In the genomic region with DNA sequence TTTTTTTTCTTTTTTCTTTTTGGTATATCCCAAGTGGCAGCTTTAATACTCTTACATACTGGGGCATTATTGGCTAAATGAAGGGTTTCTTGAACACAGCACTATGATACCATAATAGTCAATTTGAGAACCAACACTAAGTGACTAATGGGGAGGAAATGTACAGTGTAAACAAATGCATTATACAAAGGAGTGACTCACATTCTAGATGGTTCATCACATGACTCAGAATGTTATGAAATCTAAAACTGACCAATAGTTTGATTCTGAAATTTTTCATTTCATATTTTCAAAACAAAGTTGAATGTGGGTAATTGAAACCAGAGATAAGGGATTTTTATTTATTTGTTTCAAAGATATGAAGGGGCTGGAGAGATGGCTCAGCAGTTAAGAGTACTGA, we compare ENCODE assay signal across 23 mouse cellular contexts.
DNase-seq lines count a peak whose midpoint lies in the region; ATAC-seq and TF ChIP-seq lines count a peak whose summit lies in the region.
"Had no signal": no experiment of that assay in that cellular context is flagged by ENCODE, and none has a peak within 500 bp of the region (broad histone marks: within the 10 kb centered on the region; RNA-seq: fewer than 3 reads in every experiment).

No protein-coding gene starts in this region.

- TF ChIP-seq CTCF in bone marrow macrophage, adult 2 months (IDR thresholded peaks at IDR 0.05; ENCODE audit: low read depth, low read length), result no peak

- H3K4me1 ChIP-seq in lung, embryonic 16.5 days (replicated peaks; ENCODE audit: control insufficient read depth, insufficient read depth, low read length), result 0 out of 2 replicates have a peak, but pooled peaks cover 2% of the 10 kb centered on the region
- H3K4me1 ChIP-seq in bone marrow macrophage, adult 2 months (ENCODE audit: control insufficient read depth, insufficient read depth, low read length), result peaks cover 6% of the 10 kb centered on the region
- H3K4me1 ChIP-seq: embryonic facial prominence, embryonic 12.5 days; heart, embryonic 13.5 days had no signal

- no peak overlapping the region for H3ac ChIP-seq in myocyte (ENCODE audit: control insufficient read depth, insufficient read length)

- no peak for DNase-seq in lung, adult 18-20 months
- peak; percentile 70 for DNase-seq in 416B (ENCODE audit: low read depth)
- no peak for DNase-seq in neural tube, embryonic 10.5 days (ENCODE audit: extremely low spot score, low spot score)
- DNase-seq in left cerebral cortex, adult 9 months (ENCODE audit: low spot score in 2 of 2), result no peak
- DNase-seq: adrenal gland, postnatal 36 days; cerebellum, adult 11 months; cerebellum, adult 8-10 months; cerebellum, postnatal 14 days; embryo, embryonic 11 days; forebrain, postnatal 0 days; gastrocnemius, adult 2 months; gastrocnemius, postnatal 25 days; heart, postnatal 36 days; kidney, adult 18-20 months had no signal

- no peak for TF ChIP-seq POLR2A in bone marrow macrophage, adult 2 months (IDR thresholded peaks at IDR 0.05; ENCODE audit: borderline replicate concordance, low read depth, low read length)
- no peak for TF ChIP-seq POLR2A in myocyte (IDR thresholded peaks at IDR 0.05; ENCODE audit: insufficient read length, low read depth)

- ATAC-seq in lung, embryonic 16.5 days (ENCODE audit: low read depth), result 0 out of 2 replicates have a peak, but pooled peaks have one; percentile 20
- ATAC-seq: forebrain, embryonic 13.5 days; forebrain, postnatal 0 days; hindbrain, embryonic 16.5 days; inflammation-experienced regulatory T-cells, adult 6 months had no signal

- no peak overlapping the region for H3K27ac ChIP-seq in lung, embryonic 16.5 days (ENCODE audit: low read length)
- H3K27ac ChIP-seq in bone marrow macrophage, adult 2 months (ENCODE audit: insufficient read depth, low read depth, low read length), result peak overlapping the region; percentile 67
- H3K27ac ChIP-seq: embryonic facial prominence, embryonic 12.5 days; forebrain, embryonic 13.5 days; gastrocnemius, adult 2 months; heart, embryonic 13.5 days; hindbrain, embryonic 12.5 days had no signal

- peaks cover 17% of the 10 kb centered on the region for H3K79me2 ChIP-seq in myocyte (ENCODE audit: control insufficient read depth, insufficient read depth)

- no peak overlapping the region for H3K9ac ChIP-seq in lung, embryonic 16.5 days (ENCODE audit: low read length)
- H3K9ac ChIP-seq: embryonic facial prominence, embryonic 12.5 days; forebrain, embryonic 13.5 days; forebrain, postnatal 0 days; heart, embryonic 13.5 days; hindbrain, embryonic 12.5 days had no signal

- no peak overlapping the region for H3K4me2 ChIP-seq in lung, embryonic 16.5 days (ENCODE audit: low read depth, low read length)
- no peak overlapping the region for H3K4me2 ChIP-seq in myocyte (ENCODE audit: low read depth)
- H3K4me2 ChIP-seq: embryonic facial prominence, embryonic 12.5 days; forebrain, embryonic 13.5 days; heart, embryonic 13.5 days; hindbrain, embryonic 12.5 days had no signal

- H3K36me3 ChIP-seq in lung, embryonic 16.5 days (ENCODE audit: control insufficient read depth, insufficient read depth, low read length), result no peaks in the 10 kb centered on the region
- H3K36me3 ChIP-seq in myocyte (ENCODE audit: control insufficient read depth, insufficient read depth), result no peaks in the 10 kb centered on the region
- H3K36me3 ChIP-seq: embryonic facial prominence, embryonic 12.5 days; hindbrain, embryonic 12.5 days had no signal

- no peak overlapping the region for H3K4me3 ChIP-seq in lung, embryonic 16.5 days (ENCODE audit: low read length)
- H3K4me3 ChIP-seq in bone marrow macrophage, adult 2 months (ENCODE audit: insufficient read depth, low read length), result no peak overlapping the region
- no peak overlapping the region for H3K4me3 ChIP-seq in myocyte
- H3K4me3 ChIP-seq: embryonic facial prominence, embryonic 12.5 days; forebrain, embryonic 13.5 days; gastrocnemius, adult 2 months; heart, embryonic 13.5 days; hindbrain, embryonic 12.5 days had no signal

- H3K27me3 ChIP-seq in lung, embryonic 16.5 days (ENCODE audit: control insufficient read depth, insufficient read depth, low read depth, low read length), result no peaks in the 10 kb centered on the region
- H3K27me3 ChIP-seq in myocyte (ENCODE audit: control insufficient read depth, insufficient read depth, insufficient read length), result no peaks in the 10 kb centered on the region
- H3K27me3 ChIP-seq: embryonic facial prominence, embryonic 12.5 days; forebrain, embryonic 13.5 days; heart, embryonic 13.5 days; hindbrain, embryonic 12.5 days had no signal

- no peaks in the 10 kb centered on the region for H3K9me3 ChIP-seq in lung, embryonic 16.5 days (ENCODE audit: control insufficient read depth, low read length)
- H3K9me3 ChIP-seq: embryonic facial prominence, embryonic 12.5 days; forebrain, embryonic 13.5 days; heart, embryonic 13.5 days; hindbrain, embryonic 12.5 days had no signal

TF ChIP-seq in myocyte, 11 proteins besides CTCF, POLR2A, EP300 and RAD21:
- TF ChIP-seq SRF (IDR thresholded peaks at IDR 0.05; ENCODE audit: control insufficient read depth, insufficient read length, low read depth) (no peak), CEBPB (IDR thresholded peaks at IDR 0.05; ENCODE audit: insufficient read depth, poor library complexity, severe bottlenecking) (peak; percentile 12; the same call in 1 of the 2 replicates), TCF12 (IDR thresholded peaks at IDR 0.05; ENCODE audit: insufficient read depth, poor library complexity, severe bottlenecking) (no peak), USF1 (IDR thresholded peaks at IDR 0.05; ENCODE audit: low read depth) (peak; percentile 86)
